Mouse (Mus musculus): ENCODE results near the gene Cd40lg. TPM values are rescaled to one million over a fixed set of nuclear protein-coding genes. Genes with fewer than 3 reads are reported as not detected.

The Cd40lg gene
- polyA plus RNA-seq, 1 experiment from 2014 or later: not detected

GRCm38 (mm10) chrX:57228178-57228577 is 16.2 kb downstream of the Cd40lg start:
- Histone ChIP-seq H3K9me3 (ENCODE audit: control insufficient read depth, low read length) (no peaks in the 10 kb centered on the region), H3K4me3 (ENCODE audit: low read depth, low read length) (no peak overlapping the region), H3K9ac (ENCODE audit: low read depth, low read length) (no peak overlapping the region), H3K4me1 (ENCODE audit: control insufficient read depth, insufficient read depth, low read length) (no peaks in the 10 kb centered on the region), H3K27me3 (replicated peaks; ENCODE audit: control insufficient read depth, insufficient read depth, low read length) (no peaks in the 10 kb centered on the region), H3K4me2 (ENCODE audit: low read depth, low read length) (no peak overlapping the region), H3K36me3 (ENCODE audit: control insufficient read depth, insufficient read depth, low read length) (no peaks in the 10 kb centered on the region), H3K27ac (replicated peaks; ENCODE audit: low read depth, low read length) (no peak overlapping the region)
- DNase-seq (ENCODE audit: low spot score) (no peak), ATAC-seq (ENCODE audit: low read depth) (no peak)
- 62% methylated on average over 2 of the region's 2 CpGs for WGBS

- H3K9me3 ChIP-seq (ENCODE audit: control insufficient read depth, low read length): no peaks in the 10 kb centered on the region
- H3K27me3 ChIP-seq (replicated peaks; ENCODE audit: control insufficient read depth, insufficient read depth, low read length): no peaks in the 10 kb centered on the region
- H3K4me2 ChIP-seq (ENCODE audit: low read depth, low read length): no peak overlapping the region
- no peak overlapping the region for H3K4me3 ChIP-seq (ENCODE audit: low read depth, low read length)
- ATAC-seq (ENCODE audit: low read depth): no peak
- H3K36me3 ChIP-seq (ENCODE audit: control insufficient read depth, insufficient read depth, low read length): no peaks in the 10 kb centered on the region
- no peak overlapping the region for H3K9ac ChIP-seq (ENCODE audit: low read depth, low read length)
- H3K27ac ChIP-seq (replicated peaks; ENCODE audit: low read depth, low read length): no peak overlapping the region
- 70% methylated on average over 2 of the region's 2 CpGs for WGBS
- DNase-seq (ENCODE audit: low spot score): no peak
- H3K4me1 ChIP-seq (ENCODE audit: control insufficient read depth, insufficient read depth, low read length): no peaks in the 10 kb centered on the region
Observed at GRCm38 (mm10) chrX:57233596-57233995, 21.7 kb downstream of the Cd40lg start.

GRCm38 (mm10) chrX:57235982-57236381 is 24.0 kb downstream of the Cd40lg start:
- ATAC-seq (ENCODE audit: low read depth) (no peak), DNase-seq (ENCODE audit: low spot score) (no peak)
- WGBS: 72% methylated on average over 4 of the region's 4 CpGs
- Histone ChIP-seq H3K4me2 (ENCODE audit: low read depth, low read length) (no peak overlapping the region), H3K4me3 (ENCODE audit: low read depth, low read length) (no peak overlapping the region), H3K27me3 (replicated peaks; ENCODE audit: control insufficient read depth, insufficient read depth, low read length) (no peaks in the 10 kb centered on the region), H3K9me3 (ENCODE audit: control insufficient read depth, low read length) (no peaks in the 10 kb centered on the region), H3K27ac (replicated peaks; ENCODE audit: low read depth, low read length) (no peak overlapping the region), H3K36me3 (ENCODE audit: control insufficient read depth, insufficient read depth, low read length) (no peaks in the 10 kb centered on the region), H3K9ac (ENCODE audit: low read depth, low read length) (no peak overlapping the region), H3K4me1 (ENCODE audit: control insufficient read depth, insufficient read depth, low read length) (no peaks in the 10 kb centered on the region)

- Histone ChIP-seq H3K27me3 (replicated peaks; ENCODE audit: control insufficient read depth, insufficient read depth, low read length) (no peaks in the 10 kb centered on the region), H3K9me3 (ENCODE audit: control insufficient read depth, low read length) (no peaks in the 10 kb centered on the region), H3K9ac (ENCODE audit: low read depth, low read length) (no peak overlapping the region), H3K4me1 (ENCODE audit: control insufficient read depth, insufficient read depth, low read length) (no peaks in the 10 kb centered on the region), H3K27ac (replicated peaks; ENCODE audit: low read depth, low read length) (no peak overlapping the region), H3K4me2 (ENCODE audit: low read depth, low read length) (no peak overlapping the region), H3K4me3 (ENCODE audit: low read depth, low read length) (no peak overlapping the region), H3K36me3 (ENCODE audit: control insufficient read depth, insufficient read depth, low read length) (no peaks in the 10 kb centered on the region)
- WGBS: 59% methylated on average over 3 of the region's 3 CpGs
- no peak for DNase-seq (ENCODE audit: low spot score)
- ATAC-seq (ENCODE audit: low read depth): no peak
Observed at GRCm38 (mm10) chrX:57238572-57238971, 26.6 kb downstream of the Cd40lg start.

GRCm38 (mm10) chrX:57253329-57254055 is 41.5 kb downstream of the Cd40lg start:
- H3K9me3 ChIP-seq (ENCODE audit: control insufficient read depth, low read length): no peaks in the 10 kb centered on the region
- H3K27me3 ChIP-seq (replicated peaks; ENCODE audit: control insufficient read depth, insufficient read depth, low read length): no peaks in the 10 kb centered on the region
- H3K4me3 ChIP-seq (ENCODE audit: low read depth, low read length): no peak overlapping the region
- no peaks in the 10 kb centered on the region for H3K4me1 ChIP-seq (ENCODE audit: control insufficient read depth, insufficient read depth, low read length)
- no peak overlapping the region for H3K27ac ChIP-seq (replicated peaks; ENCODE audit: low read depth, low read length)
- WGBS: 68% methylated on average over 7 of the region's 7 CpGs
- DNase-seq (ENCODE audit: low spot score) (no peak), ATAC-seq (ENCODE audit: low read depth) (no peak)
- no peaks in the 10 kb centered on the region for H3K36me3 ChIP-seq (ENCODE audit: control insufficient read depth, insufficient read depth, low read length)
- no peak overlapping the region for H3K4me2 ChIP-seq (ENCODE audit: low read depth, low read length)
- H3K9ac ChIP-seq (ENCODE audit: low read depth, low read length): no peak overlapping the region

GRCm38 (mm10) chrX:57260744-57261143 is 48.8 kb downstream of the Cd40lg start:
- no peak for ATAC-seq (ENCODE audit: low read depth)
- no peak overlapping the region for H3K9ac ChIP-seq (ENCODE audit: low read depth, low read length)
- 59% methylated on average over 2 of the region's 2 CpGs for WGBS
- H3K27me3 ChIP-seq (replicated peaks; ENCODE audit: control insufficient read depth, insufficient read depth, low read length): no peaks in the 10 kb centered on the region
- DNase-seq (ENCODE audit: low spot score): no peak
- H3K9me3 ChIP-seq (ENCODE audit: control insufficient read depth, low read length): no peaks in the 10 kb centered on the region
- H3K36me3 ChIP-seq (ENCODE audit: control insufficient read depth, insufficient read depth, low read length): no peaks in the 10 kb centered on the region
- H3K4me2 ChIP-seq (ENCODE audit: low read depth, low read length): no peak overlapping the region
- H3K27ac ChIP-seq (replicated peaks; ENCODE audit: low read depth, low read length): no peak overlapping the region
- H3K4me1 ChIP-seq (ENCODE audit: control insufficient read depth, insufficient read depth, low read length): no peaks in the 10 kb centered on the region
- H3K4me3 ChIP-seq (ENCODE audit: low read depth, low read length): no peak overlapping the region

GRCm38 (mm10) chrX:57263515-57263914 is 51.6 kb downstream of the Cd40lg start:
- Histone ChIP-seq H3K4me3 (ENCODE audit: low read depth, low read length) (no peak overlapping the region), H3K4me1 (ENCODE audit: control insufficient read depth, insufficient read depth, low read length) (no peaks in the 10 kb centered on the region), H3K9me3 (ENCODE audit: control insufficient read depth, low read length) (no peaks in the 10 kb centered on the region), H3K27me3 (replicated peaks; ENCODE audit: control insufficient read depth, insufficient read depth, low read length) (no peaks in the 10 kb centered on the region), H3K27ac (replicated peaks; ENCODE audit: low read depth, low read length) (no peak overlapping the region), H3K4me2 (ENCODE audit: low read depth, low read length) (no peak overlapping the region), H3K36me3 (ENCODE audit: control insufficient read depth, insufficient read depth, low read length) (no peaks in the 10 kb centered on the region), H3K9ac (ENCODE audit: low read depth, low read length) (no peak overlapping the region)
- WGBS: 80% methylated on average over 4 of the region's 4 CpGs
- DNase-seq (ENCODE audit: low spot score): no peak
- ATAC-seq (ENCODE audit: low read depth): no peak

Other genes with a start within 250 kb of the Cd40lg start
- not detected in 2 replicates for gene Brs3, start 169.1 kb upstream of the Cd40lg start, polyA plus RNA-seq (2014; fragmentation: Nextera tagmentation; extraction: Ambion mirVana)
- gene Htatsf1, start 158.6 kb upstream of the Cd40lg start, polyA plus RNA-seq (2014; fragmentation: Nextera tagmentation; extraction: Ambion mirVana): 72.5 and 78.7 TPM in 2 replicates
- 0.35 and 0.52 TPM in 2 replicates for gene Vgll1, start 124.0 kb upstream of the Cd40lg start, polyA plus RNA-seq (2014; fragmentation: Nextera tagmentation; extraction: Ambion mirVana)
- gene Arhgef6, start 126.6 kb downstream of the Cd40lg start, polyA plus RNA-seq (2014; fragmentation: Nextera tagmentation; extraction: Ambion mirVana): 24.9 and 25.7 TPM in 2 replicates
- gene Rbmx, start 180.9 kb downstream of the Cd40lg start, polyA plus RNA-seq (2014; fragmentation: Nextera tagmentation; extraction: Ambion mirVana): 101 and 122 TPM in 2 replicates
- gene Gm364, start 197.0 kb downstream of the Cd40lg start, polyA plus RNA-seq (2014; fragmentation: Nextera tagmentation; extraction: Ambion mirVana): not detected in 2 replicates

Measured in embryonic facial prominence, embryonic 14.5 days (tissue).